Mouse (Mus musculus) lung, postnatal 14 days (tissue): ENCODE measurements around the gene Tbc1d2b.

Source experiments
- DNase-seq: peaks from one replicate; pipeline ENCODE4 v3.0.0; 2021

Tbc1d2b gene

GRCm38 (mm10) chr9:90270193-90270943, at the start of gene Tbc1d2b:
Gene Tbc1d2b, minus strand, starts transcription at chr9:90270804.
- peak; percentile 75 for DNase-seq

- DNase-seq, result no peak
Measured at GRCm38 (mm10) chr9:90316300-90316699, 45.7 kb upstream of the Tbc1d2b start.

GRCm38 (mm10) chr9:90315662-90316061, 45.1 kb upstream of the Tbc1d2b start:
- no peak for DNase-seq

GRCm38 (mm10) chr9:90304254-90304653, 33.6 kb upstream of the Tbc1d2b start:
- no peak for DNase-seq

- DNase-seq, result peak; percentile 38
Measured at GRCm38 (mm10) chr9:90303101-90303835, 32.7 kb upstream of the Tbc1d2b start.

- DNase-seq, result no peak
Measured at GRCm38 (mm10) chr9:90302670-90303069, 32.1 kb upstream of the Tbc1d2b start.

GRCm38 (mm10) chr9:90301081-90301688, 30.6 kb upstream of the Tbc1d2b start:
- DNase-seq, result no peak

- DNase-seq, result no peak
Measured at GRCm38 (mm10) chr9:90297637-90298036, 27.0 kb upstream of the Tbc1d2b start.

- no peak for DNase-seq
Measured at GRCm38 (mm10) chr9:90293641-90294398, 23.2 kb upstream of the Tbc1d2b start.

GRCm38 (mm10) chr9:90278397-90278796, 7.8 kb upstream of the Tbc1d2b start:
- DNase-seq, result no peak

- no peak for DNase-seq
Measured at GRCm38 (mm10) chr9:90277884-90278283, 7.3 kb upstream of the Tbc1d2b start.

GRCm38 (mm10) chr9:90276779-90277178, 6.2 kb upstream of the Tbc1d2b start:
- no peak for DNase-seq

GRCm38 (mm10) chr9:90275906-90276305, 5.3 kb upstream of the Tbc1d2b start:
- no peak for DNase-seq

GRCm38 (mm10) chr9:90275500-90275899, 4.9 kb upstream of the Tbc1d2b start:
- DNase-seq, result peak; percentile 57

GRCm38 (mm10) chr9:90274516-90274915, 3.9 kb upstream of the Tbc1d2b start:
- DNase-seq, result no peak

GRCm38 (mm10) chr9:90272346-90272745, 1.7 kb upstream of the Tbc1d2b start:
- DNase-seq, result no peak

- peak; percentile 35 for DNase-seq
Measured at GRCm38 (mm10) chr9:90271541-90272090, 1.0 kb upstream of the Tbc1d2b start.

GRCm38 (mm10) chr9:90270944-90271295, 316 bp upstream of the Tbc1d2b start:
- no peak for DNase-seq

- peak; percentile 66 for DNase-seq
Measured at GRCm38 (mm10) chr9:90269011-90269681, 1.5 kb downstream of the Tbc1d2b start.

- no peak for DNase-seq
Measured at GRCm38 (mm10) chr9:90266926-90267325, 3.7 kb downstream of the Tbc1d2b start.

GRCm38 (mm10) chr9:90266059-90266458, 4.5 kb downstream of the Tbc1d2b start:
- no peak for DNase-seq
